Mouse (Mus musculus): Measurements from ENCODE around the gene Gja8.

The Gja8 gene

DNA sequence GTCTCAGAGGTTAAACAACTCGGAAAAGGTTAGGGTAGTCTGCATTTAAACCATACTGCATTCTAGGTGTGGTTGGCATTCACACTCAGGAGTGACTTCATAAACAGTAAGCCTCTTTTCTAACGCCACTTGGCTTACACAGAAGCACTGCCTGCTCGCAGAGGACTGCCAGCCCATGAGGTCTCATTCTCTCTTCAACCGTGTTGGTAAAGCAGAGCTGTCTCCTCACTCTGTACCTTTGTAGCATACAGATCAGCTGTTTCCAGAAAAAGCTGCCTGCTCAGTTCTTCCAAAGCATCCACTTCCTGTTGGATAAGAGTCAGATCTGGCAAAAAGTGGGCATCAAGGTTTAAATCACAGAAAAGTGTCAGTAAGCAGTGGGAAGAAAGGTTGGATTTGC, 45.4 kb downstream of the Gja8 start:
- no peak for DNase-seq (ENCODE audit: low read depth in 1 of 2, low spot score in 2 of 2)

DNA sequence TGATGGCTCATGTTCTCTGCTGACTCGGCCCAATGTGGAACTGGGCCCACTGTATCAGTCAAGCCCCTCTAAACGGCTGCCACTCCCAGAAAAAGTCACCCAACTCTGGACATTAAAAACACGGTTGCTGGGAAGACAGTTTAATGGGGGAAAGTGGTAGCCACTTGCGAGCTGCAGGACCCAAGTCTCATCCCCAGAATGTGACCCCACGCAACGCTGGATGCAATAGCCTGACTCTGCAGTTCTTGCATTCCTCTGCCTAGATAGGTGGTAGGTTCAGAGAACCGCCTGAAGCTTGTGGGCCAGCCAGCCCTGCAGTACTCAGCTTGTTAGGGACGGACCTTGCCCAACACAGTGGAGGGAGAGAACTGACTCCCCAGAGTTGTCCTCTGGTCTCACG, 46.3 kb downstream of the Gja8 start:
- DNase-seq (ENCODE audit: low read depth in 1 of 2, low spot score in 2 of 2), result no peak

DNA sequence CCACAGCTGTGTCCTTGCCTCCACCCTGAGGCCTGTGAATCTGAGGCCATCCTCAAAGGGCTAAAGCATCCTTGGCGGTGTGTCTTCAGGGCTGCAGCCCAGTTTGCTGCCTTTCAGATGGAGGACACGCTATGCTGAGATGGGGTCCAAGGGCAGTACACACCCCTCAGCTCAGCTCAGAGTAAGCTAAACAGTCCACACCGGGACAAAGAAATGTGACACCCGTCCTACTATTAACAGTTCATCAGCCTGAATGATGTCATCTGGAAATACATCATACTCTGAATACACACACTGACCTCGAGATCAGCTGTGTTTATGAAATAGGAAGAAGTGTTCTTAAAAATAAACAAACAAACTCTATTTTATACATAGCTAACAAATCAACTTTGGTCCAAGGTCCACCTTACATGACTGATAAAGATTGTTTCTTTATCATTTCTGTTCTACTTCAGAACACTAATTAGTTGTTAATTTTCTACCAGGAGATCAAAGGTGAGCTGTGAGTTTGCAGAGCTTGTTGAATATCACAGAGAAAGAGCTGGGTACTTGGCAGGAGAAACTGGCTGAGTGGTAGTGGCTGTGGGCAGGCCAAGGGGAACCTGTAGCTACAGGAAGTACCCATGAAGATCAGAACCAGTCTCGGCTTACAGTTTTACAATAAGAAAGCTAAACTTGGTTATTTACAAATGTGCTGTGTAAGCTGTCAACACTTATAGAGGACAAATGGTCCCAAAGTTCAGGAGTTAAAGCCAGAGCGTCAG, 50.8 kb downstream of the Gja8 start:
- DNase-seq (ENCODE audit: low read depth in 1 of 2, low spot score in 2 of 2), result no peak

- DNase-seq (ENCODE audit: low read depth in 1 of 2, low spot score in 2 of 2), result no peak
These were observed 53.3 kb downstream of the Gja8 start for GRCm38 (mm10) chr3:96872501-96872900.

DNA sequence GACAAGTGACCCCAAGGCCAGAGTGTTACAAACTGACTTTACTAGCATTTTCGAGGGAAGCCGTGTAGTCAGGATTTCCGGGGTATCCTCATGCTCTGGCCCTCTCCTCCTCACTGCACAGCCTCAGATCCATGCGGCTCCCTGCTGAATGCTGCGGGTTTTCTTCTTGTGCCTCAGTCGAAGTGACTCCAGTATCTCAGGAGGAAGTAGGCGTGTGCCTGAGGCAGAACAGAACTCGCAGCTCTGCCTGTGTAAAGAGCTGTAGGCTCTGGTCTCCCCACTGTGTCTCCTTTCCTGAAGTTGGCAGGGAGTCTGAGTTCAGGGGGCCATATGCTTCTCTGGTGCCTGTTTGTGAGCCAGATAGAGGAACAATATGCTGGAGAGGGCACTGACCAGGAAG, 54.8 kb downstream of the Gja8 start:
- DNase-seq (ENCODE audit: low read depth in 1 of 2, low spot score in 2 of 2), result no peak

DNA sequence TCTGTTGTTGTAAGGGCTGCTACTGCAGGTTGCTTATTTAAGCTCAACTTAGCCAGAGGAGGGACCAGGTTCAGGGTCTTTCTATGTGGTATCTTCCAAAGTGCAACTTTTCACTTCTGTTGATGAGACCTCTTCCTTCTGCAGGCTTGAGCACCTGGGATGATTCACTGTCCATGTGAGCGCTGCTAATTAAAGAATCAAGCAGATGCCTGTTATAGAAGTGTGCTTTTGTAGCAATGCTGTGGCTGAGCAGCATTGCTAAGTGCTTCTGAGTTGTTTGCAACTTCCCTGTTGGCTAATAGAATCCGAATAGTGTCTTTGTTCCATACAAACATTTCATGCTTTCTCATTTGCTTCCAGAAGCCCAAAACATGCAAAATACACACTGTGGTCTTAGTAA, 55.5 kb downstream of the Gja8 start:
- no peak for DNase-seq (ENCODE audit: low read depth in 1 of 2, low spot score in 2 of 2)

DNA sequence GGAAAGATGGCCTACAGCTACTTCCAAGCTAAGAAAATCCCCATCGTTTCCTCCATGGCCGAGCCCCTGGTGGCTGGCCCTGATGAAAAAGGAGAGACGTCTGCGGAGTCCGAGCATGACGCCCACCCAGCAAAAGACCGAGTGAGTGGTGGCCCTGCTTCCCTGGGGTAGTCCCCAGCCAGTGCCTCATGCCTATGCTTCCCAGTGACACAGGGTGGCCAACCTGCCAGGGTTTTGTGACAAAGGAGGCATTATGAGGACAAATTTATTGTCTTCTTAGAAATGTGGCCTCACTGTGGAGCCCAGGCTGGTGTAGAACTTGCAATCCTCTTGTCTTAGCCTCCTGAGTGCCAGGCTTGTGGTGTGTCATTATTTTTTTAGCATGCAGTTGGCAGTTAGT, 56.7 kb downstream of the Gja8 start:
- DNase-seq (ENCODE audit: low read depth in 1 of 2, low spot score in 2 of 2), result no peak

- no peak for DNase-seq (ENCODE audit: low read depth in 1 of 2, low spot score in 2 of 2)
These were observed 57.3 kb downstream of the Gja8 start for GRCm38 (mm10) chr3:96868566-96868965.

DNA sequence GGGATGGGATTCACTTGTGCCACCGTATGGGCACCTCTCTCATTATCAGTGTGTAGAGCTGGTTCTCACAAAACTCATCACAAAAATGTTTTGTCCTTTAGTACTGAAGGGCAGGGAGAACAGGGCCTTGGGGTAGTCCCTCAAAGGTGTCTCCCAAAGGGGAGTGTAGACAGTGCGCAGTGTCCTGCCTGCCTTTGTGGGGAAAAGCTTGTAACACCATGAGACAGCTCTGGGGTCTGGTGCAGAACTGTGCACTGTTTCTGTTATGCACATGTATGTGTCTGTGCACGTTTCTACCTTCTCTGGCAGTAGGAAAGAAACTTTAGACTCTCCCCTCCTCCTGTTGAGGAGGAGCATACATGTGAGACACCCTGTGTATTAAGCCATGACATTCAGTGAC, 58.0 kb downstream of the Gja8 start:
- no peak for DNase-seq (ENCODE audit: low read depth in 1 of 2, low spot score in 2 of 2)

Data from monocyte, adult 2 months (primary cell).